Mouse (Mus musculus): ENCODE measurements around the gene Adra1b. TPM values are rescaled to one million over a fixed set of nuclear protein-coding genes. Genes with fewer than 3 reads are reported as not detected.

The Adra1b gene
- polyA plus RNA-seq, 1 experiment from 2014 or later: 0.40 TPM

DNA sequence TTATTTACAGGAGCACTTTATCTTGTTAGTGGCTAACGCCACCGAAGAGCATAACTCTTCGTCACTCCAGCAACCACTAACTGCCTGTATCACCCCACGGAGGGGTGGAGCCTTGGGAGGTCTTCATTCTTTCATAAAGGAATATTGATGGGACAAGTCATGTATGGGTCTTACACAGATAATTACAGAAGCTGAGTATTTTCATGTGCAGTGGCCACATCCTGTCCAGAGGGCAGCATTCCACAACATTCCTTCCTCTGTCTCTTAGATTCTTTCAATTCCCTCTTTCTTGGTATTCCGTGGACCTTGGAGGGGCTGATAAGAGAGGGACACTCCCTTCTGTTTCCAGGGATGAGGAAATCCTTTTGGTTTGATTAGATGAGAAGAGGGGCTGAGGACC, 28.7 kb upstream of the Adra1b start:
- Histone ChIP-seq H3K4me3 (ENCODE audit: low read depth, low read length) (no peak overlapping the region), H3K36me3 (ENCODE audit: control insufficient read depth, insufficient read depth, low read length) (no peaks in the 10 kb centered on the region), H3K4me1 (replicated peaks; ENCODE audit: control insufficient read depth, insufficient read depth, low read length) (peaks cover 2% of the 10 kb centered on the region; the same call in 1 of the 2 replicates), H3K27ac (ENCODE audit: low read depth, low read length) (no peak overlapping the region), H3K9ac (ENCODE audit: low read length) (no peak overlapping the region), H3K9me3 (ENCODE audit: control insufficient read depth, low read length) (no peaks in the 10 kb centered on the region), H3K27me3 (ENCODE audit: control insufficient read depth, insufficient read depth, low read length) (no peaks in the 10 kb centered on the region), H3K4me2 (ENCODE audit: low read depth, low read length, severe bottlenecking) (no peak overlapping the region)
- WGBS: 79% methylated on average over 5 of the region's 5 CpGs
- DNase-seq (ENCODE audit: low spot score) (no peak), ATAC-seq (replicated peaks; ENCODE audit: low FRiP score) (no peak)

- DNase-seq (ENCODE audit: low spot score) (no peak), ATAC-seq (replicated peaks; ENCODE audit: low FRiP score) (no peak)
- no peak overlapping the region for H3K9ac ChIP-seq (ENCODE audit: low read length)
- no peaks in the 10 kb centered on the region for H3K27me3 ChIP-seq (ENCODE audit: control insufficient read depth, insufficient read depth, low read length)
- H3K9me3 ChIP-seq (ENCODE audit: control insufficient read depth, low read length): no peaks in the 10 kb centered on the region
- no peak overlapping the region for H3K4me3 ChIP-seq (ENCODE audit: low read depth, low read length)
- no peaks in the 10 kb centered on the region for H3K36me3 ChIP-seq (ENCODE audit: control insufficient read depth, insufficient read depth, low read length)
- H3K4me2 ChIP-seq (ENCODE audit: low read depth, low read length, severe bottlenecking): no peak overlapping the region
- H3K4me1 ChIP-seq (replicated peaks; ENCODE audit: control insufficient read depth, insufficient read depth, low read length): peaks cover 2% of the 10 kb centered on the region; the same call in 1 of the 2 replicates
- no peak overlapping the region for H3K27ac ChIP-seq (ENCODE audit: low read depth, low read length)
- WGBS: 75% methylated on average over 5 of the region's 5 CpGs
Measured at GRCm38 (mm10) chr11:43929178-43929577, 28.2 kb upstream of the Adra1b start.

DNA sequence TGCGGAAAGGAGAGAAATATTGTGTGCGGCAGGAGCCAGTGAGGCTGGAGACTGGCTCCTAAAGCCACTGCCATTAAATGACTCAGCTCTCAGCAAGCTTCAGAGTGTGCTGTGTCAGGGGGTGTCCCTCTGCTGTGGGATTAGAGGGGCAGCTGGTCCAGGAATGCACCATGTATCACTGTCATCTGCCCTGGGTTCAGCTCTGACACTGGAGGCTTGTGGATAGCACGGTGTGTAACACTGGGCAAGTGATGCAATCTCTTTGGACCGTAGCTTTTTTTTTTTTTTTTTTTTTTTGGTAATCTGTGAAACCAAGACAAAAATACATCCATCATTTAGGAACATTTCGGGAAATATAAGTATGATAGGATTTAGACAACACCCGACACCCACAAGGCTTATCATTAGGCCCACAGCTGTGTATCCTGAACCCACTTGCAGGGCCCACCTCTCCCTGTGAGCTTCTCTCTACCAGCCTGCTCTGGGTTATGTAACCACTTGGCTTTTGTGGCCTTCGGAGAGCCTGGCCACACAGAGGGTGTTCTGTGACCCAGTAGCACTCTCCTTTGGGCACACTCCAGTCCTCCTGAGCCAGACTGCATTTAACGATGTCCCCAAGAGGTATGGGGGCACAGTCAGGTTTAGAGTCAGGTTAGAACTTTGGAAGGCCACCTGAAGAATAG, 26.3 kb upstream of the Adra1b start:
- WGBS: 82% methylated on average over 8 of the region's 8 CpGs
- no peak for DNase-seq (ENCODE audit: low spot score)
- Histone ChIP-seq H3K27me3 (ENCODE audit: control insufficient read depth, insufficient read depth, low read length) (no peaks in the 10 kb centered on the region), H3K9me3 (ENCODE audit: control insufficient read depth, low read length) (no peaks in the 10 kb centered on the region), H3K27ac (ENCODE audit: low read depth, low read length) (no peak overlapping the region), H3K4me2 (ENCODE audit: low read depth, low read length, severe bottlenecking) (no peak overlapping the region), H3K4me3 (ENCODE audit: low read depth, low read length) (no peak overlapping the region), H3K9ac (ENCODE audit: low read length) (no peak overlapping the region), H3K4me1 (replicated peaks; ENCODE audit: control insufficient read depth, insufficient read depth, low read length) (peaks cover 2% of the 10 kb centered on the region; the same call in 1 of the 2 replicates), H3K36me3 (ENCODE audit: control insufficient read depth, insufficient read depth, low read length) (no peaks in the 10 kb centered on the region)
- ATAC-seq (replicated peaks; ENCODE audit: low FRiP score): no peak

DNA sequence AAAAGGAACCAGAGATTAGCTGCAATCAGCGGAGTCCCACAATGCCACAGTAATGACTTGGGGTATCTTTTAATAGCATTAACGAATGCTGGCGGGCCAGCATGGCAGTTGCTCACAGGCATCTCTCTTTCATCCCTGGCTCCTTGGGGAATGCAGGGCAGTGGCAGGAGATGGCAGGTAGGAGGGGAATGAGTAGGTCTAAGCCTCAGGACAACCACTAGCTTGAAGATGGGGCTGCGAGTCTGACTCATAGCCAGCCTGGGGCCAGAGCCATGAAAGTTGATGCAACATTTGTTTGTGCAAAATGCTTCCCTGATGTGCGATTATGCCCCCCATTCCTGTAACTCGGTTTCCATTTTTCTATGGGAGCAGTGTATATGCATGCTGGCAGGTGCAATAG, 25.2 kb upstream of the Adra1b start:
- WGBS: 31% methylated on average over 6 of the region's 6 CpGs
- no peak overlapping the region for H3K4me3 ChIP-seq (ENCODE audit: low read depth, low read length)
- no peaks in the 10 kb centered on the region for H3K36me3 ChIP-seq (ENCODE audit: control insufficient read depth, insufficient read depth, low read length)
- no peak overlapping the region for H3K9ac ChIP-seq (ENCODE audit: low read length)
- no peak overlapping the region for H3K27ac ChIP-seq (ENCODE audit: low read depth, low read length)
- ATAC-seq (replicated peaks; ENCODE audit: low FRiP score): 0 out of 2 replicates have a peak, but pooled peaks have one; percentile 27
- no peak for DNase-seq (ENCODE audit: low spot score)
- H3K4me1 ChIP-seq (replicated peaks; ENCODE audit: control insufficient read depth, insufficient read depth, low read length): peaks cover 2% of the 10 kb centered on the region; the same call in 1 of the 2 replicates
- no peaks in the 10 kb centered on the region for H3K27me3 ChIP-seq (ENCODE audit: control insufficient read depth, insufficient read depth, low read length)
- H3K9me3 ChIP-seq (ENCODE audit: control insufficient read depth, low read length): no peaks in the 10 kb centered on the region
- H3K4me2 ChIP-seq (ENCODE audit: low read depth, low read length, severe bottlenecking): no peak overlapping the region

GRCm38 (mm10) chr11:43925584-43925983, 24.6 kb upstream of the Adra1b start:
- DNase-seq (ENCODE audit: low spot score) (no peak), ATAC-seq (replicated peaks; ENCODE audit: low FRiP score) (0 out of 2 replicates have a peak, but pooled peaks have one; percentile 46)
- Histone ChIP-seq H3K27me3 (ENCODE audit: control insufficient read depth, insufficient read depth, low read length) (no peaks in the 10 kb centered on the region), H3K36me3 (ENCODE audit: control insufficient read depth, insufficient read depth, low read length) (no peaks in the 10 kb centered on the region), H3K27ac (ENCODE audit: low read depth, low read length) (no peak overlapping the region), H3K4me1 (replicated peaks; ENCODE audit: control insufficient read depth, insufficient read depth, low read length) (peaks cover 2% of the 10 kb centered on the region; the same call in 1 of the 2 replicates), H3K9me3 (ENCODE audit: control insufficient read depth, low read length) (no peaks in the 10 kb centered on the region), H3K9ac (ENCODE audit: low read length) (no peak overlapping the region), H3K4me2 (ENCODE audit: low read depth, low read length, severe bottlenecking) (no peak overlapping the region), H3K4me3 (ENCODE audit: low read depth, low read length) (no peak overlapping the region)
- WGBS: 23% methylated on average over 6 of the region's 6 CpGs

DNA sequence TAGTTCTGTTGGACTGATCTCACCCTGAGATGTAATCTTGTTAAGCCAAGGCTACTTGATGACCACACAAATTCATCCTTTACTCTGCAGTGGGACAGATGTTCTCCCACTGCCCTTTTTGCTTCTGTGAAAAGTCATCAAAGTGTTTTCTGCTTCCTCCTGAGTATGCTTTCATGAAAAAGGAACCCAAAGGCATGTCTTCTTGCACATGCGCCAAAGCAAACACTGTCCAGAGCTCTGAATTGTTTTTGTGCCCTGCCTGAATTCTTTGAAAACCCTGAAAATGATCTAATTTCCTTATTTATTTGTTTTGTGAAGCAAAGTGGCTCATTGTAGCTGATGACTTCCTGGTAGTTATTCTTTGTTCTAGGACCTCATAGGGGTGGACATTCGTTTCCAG, 20.7 kb upstream of the Adra1b start:
- Histone ChIP-seq H3K4me1 (replicated peaks; ENCODE audit: control insufficient read depth, insufficient read depth, low read length) (peaks cover 2% of the 10 kb centered on the region; the same call in 1 of the 2 replicates), H3K36me3 (ENCODE audit: control insufficient read depth, insufficient read depth, low read length) (no peaks in the 10 kb centered on the region), H3K4me3 (ENCODE audit: low read depth, low read length) (no peak overlapping the region), H3K27ac (ENCODE audit: low read depth, low read length) (no peak overlapping the region), H3K27me3 (ENCODE audit: control insufficient read depth, insufficient read depth, low read length) (no peaks in the 10 kb centered on the region), H3K9ac (ENCODE audit: low read length) (no peak overlapping the region), H3K9me3 (ENCODE audit: control insufficient read depth, low read length) (no peaks in the 10 kb centered on the region), H3K4me2 (ENCODE audit: low read depth, low read length, severe bottlenecking) (no peak overlapping the region)
- 87% methylated on average over 2 of the region's 2 CpGs for WGBS
- DNase-seq (ENCODE audit: low spot score) (no peak), ATAC-seq (replicated peaks; ENCODE audit: low FRiP score) (no peak)

DNA sequence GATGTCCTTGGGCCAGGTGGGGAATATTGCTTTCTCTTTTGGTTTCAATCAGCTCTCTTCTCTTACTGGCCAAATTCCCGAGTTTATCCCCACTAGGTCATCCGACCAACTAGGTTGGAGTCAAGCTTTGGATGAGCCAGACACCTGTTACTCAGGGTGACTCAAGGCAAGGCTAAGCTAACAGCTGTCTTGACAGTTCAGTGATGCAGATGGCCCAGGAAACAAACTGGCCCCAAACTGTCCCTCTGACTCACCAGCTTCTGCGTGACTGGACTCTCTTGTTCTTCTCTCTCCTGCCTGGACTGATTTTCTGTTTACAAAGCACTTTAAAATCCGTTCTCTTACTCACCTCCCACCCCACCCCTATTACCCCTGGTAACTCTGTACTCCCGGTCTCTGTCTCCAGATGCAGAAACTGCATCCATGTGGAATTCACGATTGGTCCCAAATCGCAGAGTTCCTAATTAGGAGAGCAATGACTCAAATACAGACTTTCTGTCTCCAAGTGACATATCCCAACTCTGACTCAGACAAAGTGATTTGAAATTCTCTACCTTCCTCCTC, 18.6 kb upstream of the Adra1b start:
- Histone ChIP-seq H3K27ac (ENCODE audit: low read depth, low read length) (no peak overlapping the region), H3K4me3 (ENCODE audit: low read depth, low read length) (no peak overlapping the region), H3K9ac (ENCODE audit: low read length) (no peak overlapping the region), H3K27me3 (ENCODE audit: control insufficient read depth, insufficient read depth, low read length) (no peaks in the 10 kb centered on the region), H3K4me1 (replicated peaks; ENCODE audit: control insufficient read depth, insufficient read depth, low read length) (no peaks in the 10 kb centered on the region), H3K9me3 (ENCODE audit: control insufficient read depth, low read length) (no peaks in the 10 kb centered on the region), H3K36me3 (ENCODE audit: control insufficient read depth, insufficient read depth, low read length) (no peaks in the 10 kb centered on the region), H3K4me2 (ENCODE audit: low read depth, low read length, severe bottlenecking) (no peak overlapping the region)
- no peak for ATAC-seq (replicated peaks; ENCODE audit: low FRiP score)
- WGBS: 82% methylated on average over 7 of the region's 7 CpGs
- no peak for DNase-seq (ENCODE audit: low spot score)

DNA sequence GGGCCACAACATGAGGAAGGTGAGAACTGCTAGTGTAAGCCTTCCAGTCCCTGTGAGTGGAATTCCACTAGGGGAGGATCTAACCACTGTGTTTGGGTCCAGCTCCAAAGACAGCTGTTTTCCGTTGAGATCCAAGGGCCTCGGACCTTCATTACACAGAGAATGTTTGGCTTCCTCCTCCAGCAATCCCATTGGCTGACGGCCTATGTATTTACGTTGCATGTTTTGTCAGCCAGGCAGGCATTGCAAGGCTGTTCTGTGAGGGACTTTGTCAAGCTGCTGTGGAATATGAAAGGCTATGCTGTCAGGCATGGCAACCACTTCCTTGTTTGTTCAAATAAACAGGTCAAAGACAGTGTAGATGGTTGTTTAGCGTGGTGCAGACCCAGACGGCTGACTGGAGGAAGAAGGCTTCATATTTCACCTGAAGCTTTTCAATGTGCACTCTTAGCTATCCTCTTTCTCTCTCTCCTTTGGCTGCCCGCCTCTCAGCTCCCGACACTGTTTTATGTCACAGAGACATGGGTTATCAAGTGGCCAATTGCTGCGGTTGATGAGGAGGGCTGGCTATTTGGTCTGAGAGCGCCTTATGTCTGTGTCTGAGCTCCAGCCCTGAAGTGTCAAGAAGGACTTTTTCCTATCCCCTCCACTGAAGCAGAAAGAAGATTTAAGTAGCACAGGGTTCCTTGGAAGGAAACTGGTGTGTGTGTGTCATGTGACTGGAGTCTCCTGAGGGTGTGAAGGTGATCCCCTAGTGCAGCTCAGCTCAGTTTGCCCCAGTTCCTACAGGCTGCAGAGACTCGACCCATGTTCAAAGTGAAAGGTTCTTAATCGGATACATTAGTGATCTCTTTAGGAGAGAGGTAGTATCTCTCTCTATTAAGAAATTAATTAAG, 13.8 kb upstream of the Adra1b start:
- no peak overlapping the region for H3K4me3 ChIP-seq (ENCODE audit: low read depth, low read length)
- H3K9me3 ChIP-seq (ENCODE audit: control insufficient read depth, low read length): no peaks in the 10 kb centered on the region
- no peaks in the 10 kb centered on the region for H3K27me3 ChIP-seq (ENCODE audit: control insufficient read depth, insufficient read depth, low read length)
- no peak overlapping the region for H3K27ac ChIP-seq (ENCODE audit: low read depth, low read length)
- DNase-seq (ENCODE audit: low spot score) (no peak), ATAC-seq (replicated peaks; ENCODE audit: low FRiP score) (no peak)
- WGBS: 76% methylated on average over 12 of the region's 12 CpGs
- no peaks in the 10 kb centered on the region for H3K36me3 ChIP-seq (ENCODE audit: control insufficient read depth, insufficient read depth, low read length)
- H3K4me1 ChIP-seq (replicated peaks; ENCODE audit: control insufficient read depth, insufficient read depth, low read length): no peaks in the 10 kb centered on the region
- no peak overlapping the region for H3K9ac ChIP-seq (ENCODE audit: low read length)
- H3K4me2 ChIP-seq (ENCODE audit: low read depth, low read length, severe bottlenecking): no peak overlapping the region
